Comparison of ENCODE assay signal across 13 mouse cellular contexts in genomic region chr1:88638622-88639021, GRCm38 (mm10).
DNase-seq lines count a peak whose midpoint lies in the region; ATAC-seq and TF ChIP-seq lines count a peak whose summit lies in the region.
"Had no signal": no experiment of that assay in that cellular context is flagged by ENCODE, and none has a peak within 500 bp of the region (broad histone marks: within the 10 kb centered on the region; RNA-seq: fewer than 3 reads in every experiment).

No protein-coding gene starts in this region.

- peaks cover 33% of the 10 kb centered on the region for H3K4me1 ChIP-seq in hindbrain, embryonic 10.5 days (replicated peaks)
- H3K4me1 ChIP-seq in hindbrain, embryonic 16.5 days (ENCODE audit: control insufficient read depth, insufficient read depth, low read depth, low read length), result no peaks in the 10 kb centered on the region
- peaks cover 12% of the 10 kb centered on the region; the same call in 1 of the 2 replicates for H3K4me1 ChIP-seq in midbrain, embryonic 13.5 days (replicated peaks)

- H3K27me3 ChIP-seq in hindbrain, embryonic 10.5 days (ENCODE audit: insufficient read depth, poor library complexity, severe bottlenecking), result no peaks in the 10 kb centered on the region
- H3K27me3 ChIP-seq in hindbrain, embryonic 16.5 days (replicated peaks; ENCODE audit: control insufficient read depth, insufficient read depth, low read length), result no peaks in the 10 kb centered on the region
- H3K27me3 ChIP-seq in midbrain, embryonic 13.5 days, result no peaks in the 10 kb centered on the region

- WGBS in hindbrain, embryonic 10.5 days, result 59% methylated on average over 4 of the region's 4 CpGs
- WGBS in hindbrain, embryonic 16.5 days, result 76% methylated on average over 4 of the region's 4 CpGs
- WGBS in midbrain, embryonic 13.5 days, result 69% methylated on average over 4 of the region's 4 CpGs

- no peak overlapping the region for H3K4me2 ChIP-seq in hindbrain, embryonic 16.5 days (ENCODE audit: low read length)
- no peak overlapping the region for H3K4me2 ChIP-seq in midbrain, embryonic 13.5 days (replicated peaks)

- H3K4me3 ChIP-seq in hindbrain, embryonic 10.5 days, result no peak overlapping the region
- H3K4me3 ChIP-seq in hindbrain, embryonic 16.5 days (ENCODE audit: low read length), result no peak overlapping the region
- H3K4me3 ChIP-seq in left cerebral cortex, adult 2 months, result no peak overlapping the region
- H3K4me3 ChIP-seq in midbrain, embryonic 13.5 days (replicated peaks), result no peak overlapping the region
- H3K4me3 ChIP-seq: heart, adult 2 months; megakaryocyte, embryonic 14.5 days had no signal

- no peak for DNase-seq in hindbrain, embryonic 10.5 days (ENCODE audit: low spot score)
- DNase-seq in T-cell, adult 2 months (ENCODE audit: low spot score), result peak; percentile 69
- peak; percentile 39 for DNase-seq in kidney, postnatal 10 days
- peak; percentile 76 for DNase-seq in naive thymus-derived CD4-positive, alpha-beta T cell, adult 2 months (ENCODE audit: low read depth)
- DNase-seq in left cerebral cortex, adult 2 months (ENCODE audit: extremely low spot score in 1 of 2, low spot score in 2 of 2), result no peak
- DNase-seq in heart, postnatal 36 days, result no peak
- DNase-seq: cerebellum, postnatal 10 days; heart, adult 2 months; layer of hippocampus, postnatal 36 days; right cerebral cortex, adult 18-20 months had no signal

- H3K9ac ChIP-seq in hindbrain, embryonic 16.5 days (ENCODE audit: low read depth, low read length), result no peak overlapping the region
- no peak overlapping the region for H3K9ac ChIP-seq in midbrain, embryonic 13.5 days (replicated peaks)

- no peaks in the 10 kb centered on the region for H3K36me3 ChIP-seq in hindbrain, embryonic 10.5 days
- H3K36me3 ChIP-seq in hindbrain, embryonic 16.5 days (ENCODE audit: control insufficient read depth, insufficient read depth, low read length), result no peaks in the 10 kb centered on the region
- no peaks in the 10 kb centered on the region for H3K36me3 ChIP-seq in midbrain, embryonic 13.5 days

- intact Hi-C loops in left cerebral cortex, adult 2 months (cut with DNase I), result no loop called here
- intact Hi-C loops in heart, postnatal 36 days (cut with DNase I), result loop anchor here (5.0 kb wide), 1 partner anchor 64 kb away; the partner anchor contains the start of gene Arl4c

- no peak for TF ChIP-seq CTCF in left cerebral cortex, adult 2 months (IDR thresholded peaks at IDR 0.05)

- H3K27ac ChIP-seq in hindbrain, embryonic 10.5 days, result peak overlapping the region; percentile 42; the same call in 1 of the 2 replicates
- H3K27ac ChIP-seq in hindbrain, embryonic 16.5 days (ENCODE audit: low read depth, low read length), result no peak overlapping the region
- no peak overlapping the region for H3K27ac ChIP-seq in left cerebral cortex, adult 2 months
- H3K27ac ChIP-seq in midbrain, embryonic 13.5 days, result no peak overlapping the region
- H3K27ac ChIP-seq: heart, adult 2 months had no signal

- ATAC-seq in hindbrain, embryonic 16.5 days, result no peak
- no peak for ATAC-seq in midbrain, embryonic 13.5 days

- H3K9me3 ChIP-seq in hindbrain, embryonic 10.5 days, result no peaks in the 10 kb centered on the region
- no peaks in the 10 kb centered on the region for H3K9me3 ChIP-seq in hindbrain, embryonic 16.5 days (ENCODE audit: control insufficient read depth, low read length)
- H3K9me3 ChIP-seq in midbrain, embryonic 13.5 days, result no peaks in the 10 kb centered on the region
- H3K9me3 ChIP-seq: megakaryocyte, embryonic 14.5 days had no signal

Comparison
In these comparisons a context has a peak if more than half of its experiments do, and no peak if none do; other contexts are left out.
1. DNase-seq: peak in T-cell, adult 2 months (single experiment), kidney, postnatal 10 days (single experiment) and naive thymus-derived CD4-positive, alpha-beta T cell, adult 2 months (single experiment); none in hindbrain, embryonic 10.5 days (single experiment), left cerebral cortex, adult 2 months (0 of 2) and heart, postnatal 36 days (0 of 2).